Mouse (Mus musculus) left cerebral cortex, adult 11 months (tissue): Measurements from ENCODE around the gene Taf5.

Experiments used
- DNase-seq: peaks from one replicate; pipeline ENCODE4 v3.0.0; 2022; ENCODE audit warnings: low spot score

Taf5 gene

DNA sequence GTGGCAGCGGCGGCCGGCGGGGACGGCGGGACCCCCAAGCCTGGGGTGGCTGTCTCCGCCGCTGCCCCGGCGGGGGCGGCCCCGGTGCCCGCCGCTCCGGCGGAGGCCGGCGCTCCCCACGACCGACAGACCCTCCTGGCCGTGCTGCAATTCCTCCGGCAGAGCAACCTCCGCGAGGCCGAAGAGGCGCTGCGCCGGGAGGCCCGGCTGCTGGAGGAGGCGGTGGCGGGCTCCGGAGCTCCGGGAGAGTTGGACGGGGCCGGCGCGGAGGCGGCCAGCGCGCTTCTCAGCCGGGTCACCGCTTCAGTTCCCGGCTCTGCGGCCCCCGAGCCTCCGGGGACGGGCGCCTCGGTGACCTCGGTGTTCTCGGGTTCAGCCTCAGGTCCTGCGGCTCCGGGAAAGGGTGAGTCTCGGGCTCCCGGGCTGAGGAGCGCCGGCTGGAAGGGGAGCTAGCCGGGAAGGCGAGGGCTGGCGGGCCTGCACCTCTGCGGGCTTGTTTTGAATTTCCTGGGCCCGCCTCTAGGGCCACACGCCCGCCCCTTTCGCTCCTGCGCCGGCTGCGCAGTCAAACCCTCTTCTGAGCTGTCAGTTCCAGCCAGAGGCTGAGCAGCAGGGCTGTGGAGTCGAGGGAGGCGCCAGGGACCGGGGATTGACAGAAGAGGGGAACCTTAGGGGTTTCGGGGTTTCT lies 522 bp downstream of the Taf5 start:
- peak; percentile 52 for DNase-seq

DNA sequence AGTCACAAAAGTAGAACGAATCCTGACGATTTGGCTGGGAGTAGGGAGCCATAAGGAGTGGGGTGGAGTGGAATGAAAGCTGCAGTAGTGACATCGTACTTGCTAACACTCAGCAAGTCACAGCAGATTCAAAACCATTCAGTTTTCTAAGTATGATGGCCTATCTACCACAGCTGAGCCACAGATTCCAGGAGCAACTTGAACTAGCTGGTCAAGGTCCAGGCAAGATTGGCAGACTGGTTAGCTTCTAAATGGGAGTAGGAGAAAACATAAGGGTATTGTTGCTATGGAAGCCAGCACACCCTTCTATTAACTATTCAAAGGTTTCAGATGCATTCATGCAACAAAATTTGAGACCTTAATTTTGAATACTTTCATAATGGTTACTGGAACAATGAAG lies 20.7 kb downstream of the Taf5 start:
- no peak for DNase-seq

DNA sequence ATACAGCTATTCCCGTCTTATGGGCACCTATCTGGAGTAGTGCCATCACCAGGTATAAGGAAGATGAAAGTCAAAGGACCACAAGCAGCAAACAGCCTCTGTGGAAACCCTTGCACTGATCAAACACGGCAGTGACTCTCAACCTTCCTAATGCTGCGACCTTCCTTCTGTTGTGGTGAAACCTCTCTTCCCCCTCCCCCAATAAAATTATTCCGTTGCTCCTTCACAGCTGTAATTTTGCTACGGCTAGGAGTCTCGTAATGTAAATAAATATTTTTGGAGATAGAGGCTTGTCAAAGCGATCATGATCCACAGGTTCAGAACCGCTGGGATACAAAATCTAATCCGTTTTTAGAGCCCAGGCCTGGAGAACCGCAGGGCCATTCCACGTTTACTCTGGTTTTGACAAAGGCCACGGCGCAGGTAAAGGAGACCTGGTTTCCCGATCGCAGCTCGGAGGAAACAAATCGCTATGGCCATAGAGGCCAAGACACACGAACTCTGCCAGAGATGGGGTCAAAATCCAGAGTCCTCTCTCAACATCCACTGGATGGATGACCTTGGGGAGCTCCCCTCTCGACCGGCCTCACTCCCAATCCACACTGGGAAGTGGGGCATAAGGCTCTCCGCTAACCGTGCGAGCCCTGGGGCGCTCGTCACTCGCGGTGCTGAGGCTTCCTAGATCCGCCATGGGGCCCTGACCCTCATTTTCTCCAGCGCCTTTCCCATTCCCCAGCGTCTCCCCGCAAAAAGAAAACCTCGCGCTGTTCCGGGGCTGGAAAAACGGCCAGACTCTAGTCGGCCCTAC lies 22.4 kb downstream of the Taf5 start:
- peak; percentile 10 for DNase-seq

DNA sequence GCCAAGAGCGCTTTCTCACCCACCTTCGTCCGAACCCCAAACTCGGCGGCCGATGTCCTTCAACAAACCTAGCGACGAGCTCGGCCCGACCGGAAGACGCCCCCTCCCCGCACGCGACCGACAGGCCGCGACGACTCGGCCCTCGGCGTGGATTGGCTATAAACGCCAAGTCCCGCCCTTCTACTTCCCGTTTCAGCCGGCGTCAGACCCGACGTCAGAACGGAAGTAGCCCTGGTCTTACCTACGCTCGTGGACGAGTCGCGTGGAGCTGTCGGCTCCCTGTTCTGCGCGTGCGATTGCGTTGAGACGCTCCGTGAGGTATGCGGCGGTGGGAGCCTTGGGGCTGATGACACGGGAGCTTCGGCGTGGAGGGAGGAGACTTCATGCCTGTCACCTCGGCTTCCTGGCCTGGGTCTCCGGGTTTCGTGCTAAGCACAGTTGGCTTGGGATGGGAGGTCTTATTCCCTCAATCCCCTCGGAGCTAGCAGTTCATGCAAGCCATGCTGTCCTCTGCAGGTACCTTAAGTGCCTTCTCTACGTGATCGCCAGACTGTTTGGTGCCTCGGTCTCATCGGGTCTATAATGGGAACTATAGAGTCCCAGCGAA lies 23.1 kb downstream of the Taf5 start, which contains the start of the genes Usmg5 and Pdcd11:
Usmg5 (minus strand) TSS at position 98 of the 607 bp plus-strand sequence.
Pdcd11 (plus strand) TSS at position 219 of the 607 bp plus-strand sequence.
- DNase-seq, result peak; percentile 93

DNA sequence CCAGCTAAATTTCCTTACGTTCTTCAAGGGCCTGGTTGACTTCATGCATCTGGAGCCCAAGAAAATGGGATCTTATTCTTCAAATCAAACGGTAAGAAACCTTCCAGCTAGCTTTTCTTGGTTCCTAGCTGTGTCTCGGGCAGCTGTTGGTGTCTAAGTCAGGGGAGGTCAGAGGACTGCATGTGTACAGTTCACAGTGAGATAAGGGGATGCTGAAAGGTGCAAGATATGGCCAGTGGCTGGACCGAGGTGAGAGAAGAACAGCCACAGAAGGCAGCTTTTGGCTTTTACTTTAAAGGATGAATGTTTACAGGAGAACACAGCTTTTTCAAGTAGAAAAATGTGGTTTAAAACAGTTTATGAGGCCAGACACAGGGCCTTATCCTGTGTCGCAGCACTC lies 33.5 kb downstream of the Taf5 start:
- no peak for DNase-seq

DNA sequence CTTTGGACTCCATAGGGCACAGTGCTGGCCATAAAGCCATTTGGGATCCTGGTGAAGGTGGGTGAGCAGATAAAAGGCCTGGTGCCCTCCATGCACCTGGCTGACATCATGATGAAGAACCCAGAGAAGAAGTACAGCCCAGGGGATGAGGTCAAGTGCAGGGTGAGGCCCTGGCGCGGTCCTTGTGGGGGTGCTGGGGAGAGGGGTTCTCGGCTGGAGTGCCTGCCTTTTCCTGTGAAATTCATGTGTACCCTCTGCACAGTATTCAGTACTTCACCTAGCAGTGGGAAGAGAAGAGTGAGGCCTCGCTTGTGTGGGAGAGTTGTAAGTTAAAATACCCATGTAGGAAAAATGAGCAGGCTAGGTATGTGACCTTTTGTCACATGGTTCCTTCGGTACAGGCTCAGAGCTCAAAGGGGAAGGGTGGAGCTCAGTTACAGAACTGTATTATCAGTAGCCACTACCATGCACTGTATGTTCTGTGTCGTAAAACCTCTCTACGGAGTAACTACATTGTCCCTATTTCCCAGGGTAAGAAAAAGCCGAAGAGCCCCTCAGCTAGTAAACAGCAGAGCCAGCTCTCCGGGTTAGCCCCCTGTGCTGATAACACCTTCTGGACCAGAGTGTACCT lies 37.2 kb downstream of the Taf5 start:
- DNase-seq, result no peak

DNA sequence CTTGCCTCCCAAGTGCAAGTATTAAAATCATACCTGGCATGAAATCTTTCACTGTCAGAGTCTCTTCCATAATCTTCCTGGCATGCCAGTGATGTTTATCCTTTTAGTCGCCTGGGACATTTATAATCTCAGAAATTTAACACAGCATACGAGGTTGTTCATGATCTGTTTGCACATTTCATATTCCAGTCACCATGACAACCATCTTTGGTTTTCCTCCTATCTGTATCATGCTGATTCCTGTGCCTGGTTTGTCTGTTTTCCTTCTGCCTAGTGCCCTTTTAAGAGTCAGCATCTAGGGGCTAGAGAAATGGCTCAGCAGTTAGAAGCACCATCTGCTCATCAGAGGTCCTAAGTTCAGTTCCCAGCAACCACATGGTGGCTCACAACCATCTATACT lies 51.1 kb downstream of the Taf5 start:
- DNase-seq, result no peak

DNA sequence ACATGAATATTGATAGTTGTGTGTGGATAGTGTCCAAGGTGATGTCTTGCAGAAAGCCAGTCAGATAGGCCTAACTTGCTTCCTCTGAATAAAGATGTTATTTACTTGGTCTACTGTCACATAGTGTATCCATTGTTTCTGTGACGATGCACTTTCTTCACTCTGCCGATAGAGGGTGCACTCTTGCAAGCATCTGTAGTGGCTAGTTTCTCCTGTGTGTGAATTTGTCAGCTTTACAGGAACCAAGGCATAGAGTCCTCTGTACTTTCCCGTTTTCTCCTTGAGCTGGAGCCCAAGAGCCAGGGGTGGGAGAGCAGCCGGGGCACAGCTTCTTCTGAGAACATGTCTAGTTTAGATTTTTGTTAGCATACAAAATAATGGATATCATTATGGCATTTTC lies 53.5 kb downstream of the Taf5 start:
- no peak for DNase-seq

DNA sequence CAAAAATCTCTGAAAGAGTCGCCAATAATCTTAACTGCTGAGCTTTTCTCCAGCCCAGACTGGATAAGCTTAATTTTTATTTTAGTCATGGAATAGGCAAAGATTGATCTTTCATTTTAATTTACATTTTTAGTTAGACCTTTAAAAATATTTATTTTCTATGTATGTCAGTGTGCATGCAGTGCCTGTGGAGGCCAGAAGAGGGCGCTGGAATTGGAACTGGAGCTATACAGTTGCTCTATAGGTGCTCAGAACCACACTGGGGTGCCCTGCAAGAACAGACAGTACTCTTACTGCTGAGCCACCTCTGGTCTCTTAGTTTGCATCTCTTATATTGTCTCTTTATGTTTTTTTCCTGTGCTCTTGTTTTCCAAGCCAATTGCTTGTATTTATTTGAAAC lies 55.3 kb downstream of the Taf5 start:
- no peak for DNase-seq

DNA sequence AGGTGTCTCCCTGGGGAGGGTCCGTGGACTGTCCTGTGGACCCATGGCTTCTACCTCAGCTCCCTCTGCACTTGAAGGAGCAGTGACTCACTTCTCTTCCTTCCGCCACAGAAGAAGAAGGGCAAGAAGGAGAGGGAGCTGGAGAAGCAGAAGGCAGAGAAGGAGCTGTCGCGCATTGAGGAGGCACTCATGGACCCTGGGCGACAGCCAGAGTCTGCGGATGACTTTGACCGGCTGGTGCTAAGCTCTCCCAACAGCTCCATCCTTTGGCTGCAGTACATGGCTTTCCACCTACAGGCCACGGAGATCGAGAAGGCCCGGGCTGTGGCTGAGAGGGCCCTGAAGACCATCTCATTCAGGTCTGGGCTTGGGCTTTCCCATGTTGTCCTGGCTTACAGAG lies 60.6 kb downstream of the Taf5 start:
- no peak for DNase-seq

DNA sequence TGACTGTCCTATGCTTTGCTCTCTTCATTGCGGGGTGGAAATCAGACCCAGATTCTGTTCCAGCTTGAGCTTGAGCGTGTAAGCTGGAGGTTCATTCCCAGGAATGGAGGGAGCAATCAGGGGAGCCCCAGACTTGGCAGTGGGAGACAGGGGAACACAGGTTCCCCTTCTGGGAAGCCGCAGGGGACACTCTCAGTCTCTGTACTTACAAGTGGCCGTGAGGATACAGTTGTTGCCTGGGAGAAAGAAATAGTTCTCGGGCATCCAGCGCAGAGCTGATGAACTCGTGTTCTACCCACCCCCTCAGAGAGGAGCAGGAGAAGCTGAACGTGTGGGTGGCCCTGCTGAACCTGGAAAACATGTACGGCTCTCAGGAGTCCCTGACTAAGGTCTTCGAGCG lies 61.3 kb downstream of the Taf5 start:
- no peak for DNase-seq

DNA sequence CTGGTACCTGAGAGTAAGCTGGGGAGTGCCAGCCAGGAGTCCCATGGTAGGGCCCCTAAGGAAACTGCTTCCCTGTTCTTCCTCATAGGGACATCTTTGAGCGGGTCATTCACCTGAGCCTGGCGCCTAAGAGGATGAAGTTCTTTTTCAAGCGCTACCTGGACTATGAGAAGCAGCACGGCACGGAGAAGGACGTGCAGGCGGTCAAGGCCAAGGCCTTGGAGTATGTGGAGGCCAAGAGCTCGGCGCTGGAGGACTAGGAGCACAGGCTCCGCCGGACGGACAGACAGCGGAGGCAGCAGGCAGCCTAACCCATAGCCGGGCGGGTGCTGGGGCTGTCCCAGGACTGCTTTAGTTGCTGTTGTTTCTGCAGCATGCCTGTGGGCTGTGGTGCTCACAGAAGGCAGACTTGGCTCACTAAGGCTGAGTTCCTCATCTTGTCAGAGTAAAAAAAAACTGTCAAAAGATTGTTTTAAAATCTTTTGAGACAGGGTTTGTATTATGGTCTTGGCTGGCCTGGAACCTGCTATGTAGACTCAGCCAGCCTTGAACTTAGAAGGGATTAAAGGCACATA lies 63.1 kb downstream of the Taf5 start:
- DNase-seq, result no peak
